Mouse (Mus musculus) testis, adult 2 months (tissue): Measurements from ENCODE around the gene Sash3.

ENCODE experiments used
- CTCF ChIP-seq: fragments of 200-500 bp; IDR thresholded peaks from 2 replicates; pipeline ENCODE4 v1.5.1; 2012; ENCODE audit warnings: low read depth, mild to moderate bottlenecking, inconsistent platforms, low read length, moderate library complexity; ENCODE audit not compliant: control insufficient read depth, insufficient read depth, insufficient replicate concordance
- POLR2A ChIP-seq: fragments of 200-500 bp; IDR thresholded peaks from 2 replicates; pipeline ENCODE4 v1.6.1; 2012; ENCODE audit warnings: low read depth, mild to moderate bottlenecking, inconsistent platforms, low read length, moderate library complexity; ENCODE audit not compliant: control insufficient read depth

- TF ChIP-seq CTCF (no peak), POLR2A (no peak)
Measured at GRCm38 (mm10) chrX:48126903-48127476, 19.2 kb upstream of the Sash3 start.
